Mouse (Mus musculus): ENCODE results near the gene Cfap58. TPM values are rescaled to one million over a fixed set of nuclear protein-coding genes. Genes with fewer than 3 reads are reported as not detected.
A peak's percentile ranks its signal among the peaks of the same experiment; 100 is the strongest.

The Cfap58 gene
- polyA plus RNA-seq, 1 experiment from 2014 or later: 0.09 TPM

GRCm38 (mm10) chr19:47902316-47903201 is 34.9 kb upstream of the Cfap58 start:
- Histone ChIP-seq H3K9ac (ENCODE audit: low read length) (peak overlapping the region; percentile 16), H3K36me3 (ENCODE audit: control insufficient read depth, insufficient read depth) (peaks cover 1% of the 10 kb centered on the region; the same call in 1 of the 2 replicates), H3K27me3 (ENCODE audit: control insufficient read depth, insufficient read depth, low read length) (no peaks in the 10 kb centered on the region), H3K4me2 (ENCODE audit: low read depth, low read length) (peak overlapping the region; percentile 11; the same call in 1 of the 2 replicates), H3K4me3 (ENCODE audit: low read length) (no peak overlapping the region), H3K27ac (ENCODE audit: low read length) (peak overlapping the region; percentile 84), H3K9me3 (replicated peaks; ENCODE audit: control insufficient read depth, low read length) (no peaks in the 10 kb centered on the region), H3K4me1 (ENCODE audit: control insufficient read depth, insufficient read depth, low read length) (peaks cover 45% of the 10 kb centered on the region)
- ATAC-seq (replicated peaks; ENCODE audit: extremely low read depth, insufficient read depth, low FRiP score): peak; percentile 81
- 50% methylated on average over 13 of the region's 13 CpGs for WGBS

GRCm38 (mm10) chr19:47903679-47904078 is 33.8 kb upstream of the Cfap58 start:
- H3K9ac ChIP-seq (ENCODE audit: low read length): no peak overlapping the region
- peaks cover 47% of the 10 kb centered on the region for H3K4me1 ChIP-seq (ENCODE audit: control insufficient read depth, insufficient read depth, low read length)
- peak overlapping the region; percentile 84 for H3K27ac ChIP-seq (ENCODE audit: low read length)
- H3K27me3 ChIP-seq (ENCODE audit: control insufficient read depth, insufficient read depth, low read length): no peaks in the 10 kb centered on the region
- no peaks in the 10 kb centered on the region for H3K9me3 ChIP-seq (replicated peaks; ENCODE audit: control insufficient read depth, low read length)
- no peak overlapping the region for H3K4me3 ChIP-seq (ENCODE audit: low read length)
- 77% methylated on average over 3 of the region's 4 CpGs for WGBS
- H3K36me3 ChIP-seq (ENCODE audit: control insufficient read depth, insufficient read depth): no peaks in the 10 kb centered on the region
- ATAC-seq (replicated peaks; ENCODE audit: extremely low read depth, insufficient read depth, low FRiP score): no peak
- H3K4me2 ChIP-seq (ENCODE audit: low read depth, low read length): no peak overlapping the region

GRCm38 (mm10) chr19:47905081-47905480 is 32.4 kb upstream of the Cfap58 start:
- Histone ChIP-seq H3K36me3 (ENCODE audit: control insufficient read depth, insufficient read depth) (no peaks in the 10 kb centered on the region), H3K4me3 (ENCODE audit: low read length) (no peak overlapping the region), H3K9me3 (replicated peaks; ENCODE audit: control insufficient read depth, low read length) (no peaks in the 10 kb centered on the region), H3K9ac (ENCODE audit: low read length) (peak overlapping the region; percentile 21; the same call in 1 of the 2 replicates), H3K27ac (ENCODE audit: low read length) (no peak overlapping the region; the same call in 1 of the 2 replicates), H3K27me3 (ENCODE audit: control insufficient read depth, insufficient read depth, low read length) (no peaks in the 10 kb centered on the region), H3K4me1 (ENCODE audit: control insufficient read depth, insufficient read depth, low read length) (peaks cover 58% of the 10 kb centered on the region), H3K4me2 (ENCODE audit: low read depth, low read length) (no peak overlapping the region)
- WGBS: 58% methylated on average over 4 of the region's 4 CpGs
- no peak for ATAC-seq (replicated peaks; ENCODE audit: extremely low read depth, insufficient read depth, low FRiP score)

- Histone ChIP-seq H3K9ac (ENCODE audit: low read length) (no peak overlapping the region), H3K4me1 (ENCODE audit: control insufficient read depth, insufficient read depth, low read length) (peaks cover 58% of the 10 kb centered on the region)
Observed at GRCm38 (mm10) chr19:47905603-47906002, 31.9 kb upstream of the Cfap58 start.

GRCm38 (mm10) chr19:47907596-47907995 is 29.9 kb upstream of the Cfap58 start:
- no peaks in the 10 kb centered on the region for H3K36me3 ChIP-seq (ENCODE audit: control insufficient read depth, insufficient read depth)
- no peak overlapping the region for H3K4me2 ChIP-seq (ENCODE audit: low read depth, low read length)
- no peak for ATAC-seq (replicated peaks; ENCODE audit: extremely low read depth, insufficient read depth, low FRiP score)
- WGBS: 83% methylated on average over 9 of the region's 9 CpGs
- H3K9ac ChIP-seq (ENCODE audit: low read length): no peak overlapping the region
- H3K27ac ChIP-seq (ENCODE audit: low read length): no peak overlapping the region
- H3K9me3 ChIP-seq (replicated peaks; ENCODE audit: control insufficient read depth, low read length): no peaks in the 10 kb centered on the region
- peaks cover 57% of the 10 kb centered on the region for H3K4me1 ChIP-seq (ENCODE audit: control insufficient read depth, insufficient read depth, low read length)
- no peaks in the 10 kb centered on the region for H3K27me3 ChIP-seq (ENCODE audit: control insufficient read depth, insufficient read depth, low read length)
- H3K4me3 ChIP-seq (ENCODE audit: low read length): no peak overlapping the region

More at GRCm38 (mm10) chr19:47905603-47906002, 31.9 kb upstream of the Cfap58 start:
- Histone ChIP-seq H3K9me3 (replicated peaks; ENCODE audit: control insufficient read depth, low read length) (no peaks in the 10 kb centered on the region), H3K27ac (ENCODE audit: low read length) (no peak overlapping the region), H3K4me2 (ENCODE audit: low read depth, low read length) (no peak overlapping the region), H3K27me3 (ENCODE audit: control insufficient read depth, insufficient read depth, low read length) (no peaks in the 10 kb centered on the region), H3K36me3 (ENCODE audit: control insufficient read depth, insufficient read depth) (no peaks in the 10 kb centered on the region), H3K4me3 (ENCODE audit: low read length) (no peak overlapping the region)
- ATAC-seq (replicated peaks; ENCODE audit: extremely low read depth, insufficient read depth, low FRiP score): no peak
- WGBS: 78% methylated on average over 5 of the region's 5 CpGs

DNA sequence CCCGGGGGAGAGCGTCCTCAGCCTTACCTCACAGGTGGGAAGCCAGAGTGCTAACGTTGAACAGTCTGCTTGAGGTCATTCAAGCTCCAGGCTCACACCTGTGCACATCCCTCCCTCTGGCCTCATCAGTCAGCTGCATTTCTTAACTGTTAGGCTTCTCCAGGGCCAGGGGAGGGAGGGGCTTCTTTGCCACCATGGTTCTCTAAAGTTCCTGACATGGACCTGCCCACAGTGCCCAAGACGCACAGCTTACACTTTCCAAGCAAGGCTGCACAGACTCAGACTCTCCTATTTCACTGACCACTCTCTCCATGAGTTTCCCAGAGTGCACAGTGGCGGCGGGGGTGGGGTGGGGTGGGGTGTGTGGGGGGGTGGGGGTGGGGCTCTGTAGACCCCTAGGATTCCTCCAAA is 28.5 kb upstream of the Cfap58 start:
- Histone ChIP-seq H3K4me2 (ENCODE audit: low read depth, low read length) (peak overlapping the region; percentile 59; the same call in 1 of the 2 replicates), H3K27me3 (ENCODE audit: control insufficient read depth, insufficient read depth, low read length) (no peaks in the 10 kb centered on the region), H3K9ac (ENCODE audit: low read length) (peak overlapping the region; percentile 51), H3K4me1 (ENCODE audit: control insufficient read depth, insufficient read depth, low read length) (peaks cover 47% of the 10 kb centered on the region), H3K4me3 (ENCODE audit: low read length) (no peak overlapping the region), H3K36me3 (ENCODE audit: control insufficient read depth, insufficient read depth) (0 out of 2 replicates have a peak, but pooled peaks cover 2% of the 10 kb centered on the region), H3K9me3 (replicated peaks; ENCODE audit: control insufficient read depth, low read length) (no peaks in the 10 kb centered on the region), H3K27ac (ENCODE audit: low read length) (peak overlapping the region; percentile 68; the same call in 1 of the 2 replicates)
- 36% methylated on average over 6 of the region's 6 CpGs for WGBS
- 0 out of 2 replicates have a peak, but pooled peaks have one; percentile 16 for ATAC-seq (replicated peaks; ENCODE audit: extremely low read depth, insufficient read depth, low FRiP score)

- Histone ChIP-seq H3K9ac (ENCODE audit: low read length) (peak overlapping the region; percentile 51), H3K4me1 (ENCODE audit: control insufficient read depth, insufficient read depth, low read length) (peaks cover 47% of the 10 kb centered on the region), H3K4me3 (ENCODE audit: low read length) (peak overlapping the region; percentile 33), H3K36me3 (ENCODE audit: control insufficient read depth, insufficient read depth) (0 out of 2 replicates have a peak, but pooled peaks cover 4% of the 10 kb centered on the region), H3K4me2 (ENCODE audit: low read depth, low read length) (peak overlapping the region; percentile 59), H3K9me3 (replicated peaks; ENCODE audit: control insufficient read depth, low read length) (no peaks in the 10 kb centered on the region), H3K27ac (ENCODE audit: low read length) (peak overlapping the region; percentile 68), H3K27me3 (ENCODE audit: control insufficient read depth, insufficient read depth, low read length) (no peaks in the 10 kb centered on the region)
- 7% methylated on average over 10 of the region's 10 CpGs for WGBS
- peak; percentile 35; the same call in 1 of the 2 replicates for ATAC-seq (replicated peaks; ENCODE audit: extremely low read depth, insufficient read depth, low FRiP score)
Observed at GRCm38 (mm10) chr19:47909387-47910116, 27.9 kb upstream of the Cfap58 start.

GRCm38 (mm10) chr19:47910117-47910618 is 27.3 kb upstream of the Cfap58 start:
- H3K4me2 ChIP-seq (ENCODE audit: low read depth, low read length): peak overlapping the region; percentile 59
- no peaks in the 10 kb centered on the region for H3K9me3 ChIP-seq (replicated peaks; ENCODE audit: control insufficient read depth, low read length)
- H3K9ac ChIP-seq (ENCODE audit: low read length): peak overlapping the region; percentile 26; the same call in 1 of the 2 replicates
- peak; percentile 14 for ATAC-seq (replicated peaks; ENCODE audit: extremely low read depth, insufficient read depth, low FRiP score)
- peak overlapping the region; percentile 33; the same call in 1 of the 2 replicates for H3K4me3 ChIP-seq (ENCODE audit: low read length)
- peak overlapping the region; percentile 68 for H3K27ac ChIP-seq (ENCODE audit: low read length)
- H3K27me3 ChIP-seq (ENCODE audit: control insufficient read depth, insufficient read depth, low read length): no peaks in the 10 kb centered on the region
- H3K36me3 ChIP-seq (ENCODE audit: control insufficient read depth, insufficient read depth): 0 out of 2 replicates have a peak, but pooled peaks cover 4% of the 10 kb centered on the region
- peaks cover 44% of the 10 kb centered on the region for H3K4me1 ChIP-seq (ENCODE audit: control insufficient read depth, insufficient read depth, low read length)
- WGBS: 34% methylated on average over 3 of the region's 4 CpGs
